Mouse (Mus musculus): ENCODE data around the gene Sytl3.

- TF ChIP-seq POLR2A (IDR thresholded peaks at IDR 0.05; ENCODE audit: insufficient read depth, low read depth, low read length) (no peak), CTCF (IDR thresholded peaks at IDR 0.05) (no peak)
Observed at GRCm38 (mm10) chr17:6636861-6637260, 22.0 kb upstream of the Sytl3 start.
